Mouse (Mus musculus): Measurements from ENCODE around the gene Cer1. TPM values are rescaled to one million over a fixed set of nuclear protein-coding genes. Genes with fewer than 3 reads are reported as not detected.

Cer1 gene
- polyA plus RNA-seq, 1 experiment from 2014 or later: 0.09 TPM

DNA sequence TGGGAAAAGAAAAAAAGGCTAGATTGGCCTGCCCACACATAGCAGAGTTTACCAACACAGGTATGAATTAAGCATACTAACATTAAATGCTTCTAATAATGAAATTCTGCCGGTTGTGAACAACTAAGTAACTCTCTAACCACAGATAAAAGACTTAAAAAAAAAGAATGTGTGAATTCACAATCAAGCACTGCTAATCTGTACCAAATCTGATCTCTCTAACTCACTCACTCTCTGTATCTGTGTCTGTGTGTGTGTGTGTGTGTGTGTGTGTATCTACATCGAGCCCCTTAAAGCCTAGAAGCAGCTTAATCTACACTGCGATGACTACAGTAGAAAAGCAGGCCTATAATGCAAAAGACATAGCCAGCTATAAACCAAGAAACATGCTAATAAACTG lies 28.0 kb downstream of the Cer1 start:
- peaks cover 12% of the 10 kb centered on the region; the same call in 1 of the 2 replicates for H3K4me1 ChIP-seq
- H3K36me3 ChIP-seq: no peaks in the 10 kb centered on the region
- 87% methylated on average over 3 of the region's 3 CpGs for WGBS
- H3K27me3 ChIP-seq (replicated peaks): no peaks in the 10 kb centered on the region
- H3K4me3 ChIP-seq (replicated peaks): no peak overlapping the region
- no peaks in the 10 kb centered on the region for H3K9me3 ChIP-seq (replicated peaks)
- H3K4me2 ChIP-seq: no peak overlapping the region
- no peak for ATAC-seq (ENCODE audit: low FRiP score)
- no peak overlapping the region for H3K9ac ChIP-seq (replicated peaks)
- H3K27ac ChIP-seq (replicated peaks): no peak overlapping the region

DNA sequence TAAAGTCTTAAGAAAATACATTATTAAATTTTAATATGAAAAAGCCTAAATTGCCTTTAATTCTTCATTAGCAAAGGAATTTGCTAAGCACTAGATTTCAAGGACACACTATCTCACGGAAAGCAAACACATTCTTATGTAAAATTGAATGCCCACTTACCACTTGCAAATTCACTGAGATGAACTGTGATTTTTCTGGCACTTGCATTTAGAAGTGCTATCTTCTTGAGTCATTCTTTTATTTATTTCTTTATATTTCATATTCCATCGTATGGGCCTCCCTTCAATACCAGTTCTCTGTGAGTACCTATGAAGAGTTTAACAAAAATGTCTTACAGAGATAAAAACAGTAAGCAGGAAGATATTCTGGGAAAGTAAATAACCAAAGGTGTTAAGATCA lies 31.1 kb downstream of the Cer1 start:
- no peak for ATAC-seq (ENCODE audit: low FRiP score)
- Histone ChIP-seq H3K4me3 (replicated peaks) (no peak overlapping the region), H3K36me3 (no peaks in the 10 kb centered on the region), H3K4me1 (peaks cover 6% of the 10 kb centered on the region; the same call in 1 of the 2 replicates), H3K4me2 (no peak overlapping the region), H3K9me3 (replicated peaks) (no peaks in the 10 kb centered on the region), H3K27ac (replicated peaks) (no peak overlapping the region), H3K9ac (replicated peaks) (no peak overlapping the region), H3K27me3 (replicated peaks) (no peaks in the 10 kb centered on the region)
- WGBS: 87% methylated on average over 2 of the region's 2 CpGs

DNA sequence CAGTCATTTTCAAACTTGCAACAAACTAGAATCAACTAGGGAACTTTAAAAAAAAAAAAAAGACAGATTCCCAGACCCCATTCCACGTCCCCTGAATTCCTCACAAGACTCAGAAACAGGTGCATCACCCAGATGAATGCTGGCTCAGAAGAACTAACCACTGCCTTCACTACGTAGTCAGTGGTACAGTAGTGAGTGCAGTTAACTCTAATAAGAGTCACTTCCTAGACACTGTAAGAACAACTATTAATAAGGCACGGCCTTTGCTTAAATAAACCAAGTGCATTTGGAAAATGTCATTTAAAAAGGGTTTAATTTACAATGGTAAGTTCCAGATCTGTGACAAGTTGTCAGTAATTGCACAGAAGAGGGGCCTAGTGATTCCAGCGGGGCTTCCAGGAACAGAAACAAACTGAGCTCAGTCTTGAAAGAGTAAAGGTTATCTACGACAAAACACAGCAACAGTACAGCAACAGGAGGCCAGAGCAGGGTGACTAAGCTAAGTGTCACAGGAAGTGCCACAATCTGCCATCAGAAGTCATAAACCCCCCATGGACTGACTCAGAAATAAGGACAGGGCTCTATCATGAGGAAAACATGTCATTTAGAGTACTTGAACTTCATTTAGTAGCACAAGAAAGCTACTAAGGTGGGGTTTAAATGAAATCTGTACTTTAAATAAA lies 36.3 kb downstream of the Cer1 start:
- Histone ChIP-seq H3K9me3 (replicated peaks) (no peaks in the 10 kb centered on the region), H3K4me2 (no peak overlapping the region), H3K4me3 (replicated peaks) (no peak overlapping the region), H3K27ac (replicated peaks) (no peak overlapping the region), H3K27me3 (replicated peaks) (no peaks in the 10 kb centered on the region), H3K4me1 (no peaks in the 10 kb centered on the region), H3K36me3 (0 out of 2 replicates have a peak, but pooled peaks cover 7% of the 10 kb centered on the region), H3K9ac (replicated peaks) (no peak overlapping the region)
- ATAC-seq (ENCODE audit: low FRiP score): no peak
- WGBS: 53% methylated on average over 5 of the region's 5 CpGs

DNA sequence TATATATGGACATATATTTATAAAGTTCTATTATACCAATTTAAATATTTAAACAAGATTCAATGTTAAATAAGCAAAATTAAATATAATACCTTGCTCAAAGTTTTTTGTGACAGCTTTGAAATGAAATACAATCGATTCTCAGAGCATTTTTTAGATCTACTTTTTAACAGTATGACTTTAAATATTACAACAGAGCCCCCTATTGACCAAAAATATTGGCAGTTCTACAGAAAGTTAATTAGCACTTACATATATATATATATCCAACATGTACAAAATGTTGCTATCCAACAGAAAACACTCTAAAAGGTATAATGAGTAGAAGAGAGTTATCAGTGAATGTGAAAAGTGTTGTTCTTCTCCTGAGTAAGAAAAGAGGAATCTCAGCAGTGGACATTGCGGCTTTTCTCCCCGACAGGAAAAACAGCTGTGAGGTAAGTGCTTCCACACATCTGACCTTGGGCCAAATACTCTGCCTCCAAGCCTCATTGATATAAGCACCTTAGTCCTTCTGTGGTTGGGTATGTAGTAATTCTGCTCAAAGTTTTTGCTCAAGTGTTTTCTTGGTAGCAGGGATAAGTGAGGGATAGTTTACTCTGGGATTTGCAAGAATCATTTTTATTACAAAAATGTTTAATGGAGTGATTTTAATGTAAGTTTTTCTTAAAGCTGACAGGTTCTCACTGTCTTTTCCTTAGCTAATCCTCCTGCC lies 47.3 kb downstream of the Cer1 start:
- ATAC-seq (ENCODE audit: low FRiP score): no peak
- Histone ChIP-seq H3K27ac (replicated peaks) (no peak overlapping the region), H3K9ac (replicated peaks) (no peak overlapping the region), H3K36me3 (peaks cover 15% of the 10 kb centered on the region), H3K4me3 (replicated peaks) (no peak overlapping the region), H3K27me3 (replicated peaks) (no peaks in the 10 kb centered on the region), H3K4me1 (no peaks in the 10 kb centered on the region), H3K9me3 (replicated peaks) (no peaks in the 10 kb centered on the region), H3K4me2 (no peak overlapping the region)
- 82% methylated on average over 3 of the region's 3 CpGs for WGBS

Other genes starting within 250 kb of the Cer1 start
- gene Nfib, start 179.4 kb downstream of the Cer1 start, polyA plus RNA-seq (2015; fragmentation: Nextera tagmentation; extraction: Ambion mirVana): 53.9 and 58.4 TPM in 2 replicates
- gene Zdhhc21, start 25.2 kb downstream of the Cer1 start, polyA plus RNA-seq (2015; fragmentation: Nextera tagmentation; extraction: Ambion mirVana): 16.8 and 17.3 TPM in 2 replicates
- 1.4 and 2.2 TPM in 2 replicates for gene Frem1, start 167.2 kb upstream of the Cer1 start, polyA plus RNA-seq (2015; fragmentation: Nextera tagmentation; extraction: Ambion mirVana)